ENCODE assay signal across 9 mouse cellular contexts in the genomic region with DNA sequence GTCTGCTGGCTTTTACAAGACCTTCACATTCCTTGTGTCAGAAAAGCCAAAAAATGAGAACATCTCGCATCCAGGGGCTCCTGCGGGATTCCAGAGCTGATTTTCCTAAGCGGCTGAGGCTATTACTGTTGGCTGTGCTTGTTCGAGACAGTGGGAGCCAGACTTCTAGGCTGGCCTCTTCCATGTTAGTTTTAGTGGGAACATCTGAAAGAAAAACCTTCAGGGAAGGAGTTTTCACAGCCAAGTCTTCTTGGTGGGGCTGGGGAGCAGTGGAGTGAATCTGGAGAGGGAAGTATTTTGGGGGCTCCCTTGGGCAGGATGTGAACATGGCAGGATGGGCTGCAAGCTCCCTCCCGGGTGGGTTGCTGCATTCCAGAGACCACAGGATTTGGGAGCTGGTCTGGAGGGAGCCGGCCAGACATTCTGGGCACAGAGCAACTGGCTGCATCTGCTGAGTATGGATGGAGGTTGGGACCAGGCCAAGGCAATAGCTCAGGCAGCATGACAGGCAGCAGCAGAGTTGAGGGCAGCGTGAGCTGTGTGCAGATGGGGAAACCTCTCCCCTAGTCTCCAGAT. TPM values are rescaled to one million over a fixed set of nuclear protein-coding genes. Genes with fewer than 3 reads are reported as not detected.
DNase-seq lines count a peak whose midpoint lies in the region; ATAC-seq and TF ChIP-seq lines count a peak whose summit lies in the region.
"Had no signal": no experiment of that assay in that cellular context is flagged by ENCODE, and none has a peak within 500 bp of the region (broad histone marks: within the 10 kb centered on the region; RNA-seq: fewer than 3 reads in every experiment).

No protein-coding gene starts in this region.

- no peaks in the 10 kb centered on the region for H3K9me3 ChIP-seq in intestine, embryonic 15.5 days
- H3K9me3 ChIP-seq: embryonic facial prominence, embryonic 12.5 days had no signal

- no peaks in the 10 kb centered on the region for H3K36me3 ChIP-seq in kidney, adult 2 months (ENCODE audit: control insufficient read depth, insufficient read depth, low read length)
- no peaks in the 10 kb centered on the region for H3K36me3 ChIP-seq in intestine, embryonic 15.5 days
- H3K36me3 ChIP-seq: embryonic facial prominence, embryonic 12.5 days had no signal

- no peaks in the 10 kb centered on the region for H3K27me3 ChIP-seq in kidney, adult 2 months (replicated peaks; ENCODE audit: control insufficient read depth, insufficient read depth, low read length)
- H3K27me3 ChIP-seq in intestine, embryonic 15.5 days (replicated peaks) = no peaks in the 10 kb centered on the region
- H3K27me3 ChIP-seq: embryonic facial prominence, embryonic 12.5 days had no signal

- no peak overlapping the region for H3K4me3 ChIP-seq in kidney, adult 2 months (ENCODE audit: insufficient read depth, low read depth, low read length)
- no peak overlapping the region for H3K4me3 ChIP-seq in gastrocnemius, adult 2 months
- no peak overlapping the region for H3K4me3 ChIP-seq in intestine, embryonic 15.5 days (replicated peaks)
- H3K4me3 ChIP-seq: embryonic facial prominence, embryonic 12.5 days had no signal

- peak; percentile 45 for DNase-seq in kidney, adult 2 months
- DNase-seq in kidney, adult 11 months = no peak
- DNase-seq in NIH3T3 (ENCODE audit: low read depth) = peak; percentile 92
- DNase-seq in gastrocnemius, adult 2 months = peak; percentile 85
- DNase-seq in ovary, adult 18-20 months (ENCODE audit: low spot score) = peak; percentile 47
- no peak for DNase-seq in cerebellum, adult 9-11 months

- H3K4me2 ChIP-seq in intestine, embryonic 15.5 days (replicated peaks) = no peak overlapping the region
- H3K4me2 ChIP-seq: embryonic facial prominence, embryonic 12.5 days had no signal

- ATAC-seq in intestine, embryonic 15.5 days = peak; percentile 40
- no peak for ATAC-seq in erythroblast, adult 5-6 weeks (replicated peaks; ENCODE audit: low FRiP score, poor library complexity, severe bottlenecking)

- TF ChIP-seq POLR2A in kidney, adult 2 months (IDR thresholded peaks at IDR 0.05; ENCODE audit: low read depth, low read length) = no peak

- no peak overlapping the region for H3K27ac ChIP-seq in kidney, adult 2 months (ENCODE audit: insufficient read depth, low read depth, low read length)
- H3K27ac ChIP-seq in gastrocnemius, adult 2 months = peak overlapping the region; percentile 81
- H3K27ac ChIP-seq in intestine, embryonic 15.5 days = peak overlapping the region; percentile 75
- H3K27ac ChIP-seq: embryonic facial prominence, embryonic 12.5 days had no signal

- TF ChIP-seq CTCF in kidney, adult 2 months (conservative IDR thresholded peaks at IDR 0.05; ENCODE audit: insufficient read depth, insufficient read length, low read depth, low read length) = no peak
- no peak for TF ChIP-seq CTCF in gastrocnemius, adult 2 months (IDR thresholded peaks at IDR 0.05)

- no peak overlapping the region for H3K9ac ChIP-seq in intestine, embryonic 15.5 days
- H3K9ac ChIP-seq: embryonic facial prominence, embryonic 12.5 days had no signal

- intact Hi-C loops in gastrocnemius, adult 2 months (cut with DNase I) = no loop called here

- WGBS in kidney, adult 2 months = 61% methylated on average over 7 of the region's 7 CpGs
- 37% methylated on average over 7 of the region's 7 CpGs for WGBS in intestine, embryonic 15.5 days

- no peaks in the 10 kb centered on the region for H3K4me1 ChIP-seq in kidney, adult 2 months (ENCODE audit: control insufficient read depth, insufficient read depth, low read length)
- peaks cover 13% of the 10 kb centered on the region; the same call in 1 of the 2 replicates for H3K4me1 ChIP-seq in intestine, embryonic 15.5 days (replicated peaks)
- H3K4me1 ChIP-seq: embryonic facial prominence, embryonic 12.5 days had no signal

RNA-seq across cellular contexts. Expression of gene 4931406P16Rik, which starts 4.6 kb away (rescaled TPM):
- polyA plus RNA-seq in kidney, adult 2 months (2012; rRNA removed) = 24.6 and 27.0 TPM in 2 replicates
- 10 to 100 TPM; 36.6 to 51.9 TPM for total RNA-seq in gastrocnemius, adult 2 months (2021)
- polyA plus RNA-seq in intestine, embryonic 15.5 days (2015; fragmentation: Nextera tagmentation; extraction: Ambion mirVana) = 23.8 and 28.7 TPM in 2 replicates
- total RNA-seq in erythroblast, adult 5-6 weeks (2015; ENCODE audit: low replicate concordance) = 148 and 159 TPM in 2 replicates
- total RNA-seq in erythroblast, adult 5-6 weeks (2017; ENCODE audit: low replicate concordance) = 140 and 157 TPM in 2 replicates

Comparison
In these comparisons a context has a peak if more than half of its experiments do, and no peak if none do; other contexts are left out.
1. DNase-seq: peak in kidney, adult 2 months (single experiment), NIH3T3 (single experiment), gastrocnemius, adult 2 months (single experiment) and ovary, adult 18-20 months (single experiment); none in kidney, adult 11 months (single experiment) and cerebellum, adult 9-11 months (single experiment).